Mouse (Mus musculus) left cerebral cortex, postnatal 25 days (tissue): ENCODE data around the gene Defa30. TPM values are rescaled to one million over a fixed set of nuclear protein-coding genes. Genes with fewer than 3 reads are reported as not detected.
"Not testable (repeated sequence)": the region's sequence is repeated elsewhere in the genome, so short reads cannot be mapped to it uniquely, and the experiment has no call there.

Experiments
- DNase-seq, 2 experiments: peaks; one replicate each; pipeline ENCODE4 v3.0.0; 2022; ENCODE audit warnings: low spot score in 2 of 2, mixed read lengths in 1 of 2
- intact Hi-C: fragments of 180-260 bp; cut with DNase I; formaldehyde crosslinking; loops from one replicate; pipeline ENCODE4 v1.15.1; 2025
- total RNA-seq, 2 experiments: library from RNA; stranded (reverse); gene quantifications; 2 replicates each; pipeline ENCODE4 v1.2.3; 2021

Defa30 gene
- total RNA-seq: not detected

DNA sequence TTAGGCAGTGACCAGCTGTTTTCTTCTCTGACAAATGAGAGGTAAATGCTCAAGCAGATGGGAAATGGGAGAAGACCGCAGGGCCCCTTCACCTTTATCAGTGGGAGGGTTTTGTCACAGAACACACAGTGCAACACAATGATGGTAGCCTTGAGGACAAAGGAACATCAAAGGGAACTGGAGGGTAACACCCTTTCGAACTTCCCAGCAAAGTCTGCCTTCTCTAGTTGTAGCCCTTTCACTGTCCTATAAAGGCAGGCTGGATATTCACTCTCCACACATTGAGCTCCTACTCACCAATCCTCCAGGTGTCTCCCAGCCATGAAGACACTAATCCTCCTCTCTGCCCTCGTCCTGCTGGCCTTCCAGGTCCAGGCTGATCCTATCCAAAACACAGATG lies at the start of gene Defa30:
Gene Defa30 (plus strand): TSS at position 301 of the 400 bp plus-strand sequence.
- intact Hi-C loops, DNase-seq: not testable (repeated sequence)

DNA sequence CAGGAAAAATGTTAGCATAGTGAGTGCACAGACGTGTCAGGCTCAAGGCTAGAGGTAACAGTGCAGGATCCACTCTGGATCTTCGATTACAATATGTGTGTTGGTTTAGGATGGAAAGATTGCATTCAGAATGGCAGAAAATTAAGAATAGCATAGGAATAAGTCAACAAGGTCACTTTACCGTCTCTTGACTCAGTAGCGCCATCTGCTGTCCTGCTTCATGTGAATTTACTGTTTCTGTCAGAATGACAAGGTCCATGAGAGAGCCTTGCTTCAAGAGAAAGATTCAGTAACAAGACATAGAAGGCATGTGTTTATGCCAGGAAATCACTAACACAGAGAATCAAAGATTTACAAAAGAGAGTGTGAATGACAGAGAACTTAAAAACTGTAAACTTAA lies 41.3 kb upstream of the Defa30 start:
- intact Hi-C loops: no loop called here
- DNase-seq: no peak

DNA sequence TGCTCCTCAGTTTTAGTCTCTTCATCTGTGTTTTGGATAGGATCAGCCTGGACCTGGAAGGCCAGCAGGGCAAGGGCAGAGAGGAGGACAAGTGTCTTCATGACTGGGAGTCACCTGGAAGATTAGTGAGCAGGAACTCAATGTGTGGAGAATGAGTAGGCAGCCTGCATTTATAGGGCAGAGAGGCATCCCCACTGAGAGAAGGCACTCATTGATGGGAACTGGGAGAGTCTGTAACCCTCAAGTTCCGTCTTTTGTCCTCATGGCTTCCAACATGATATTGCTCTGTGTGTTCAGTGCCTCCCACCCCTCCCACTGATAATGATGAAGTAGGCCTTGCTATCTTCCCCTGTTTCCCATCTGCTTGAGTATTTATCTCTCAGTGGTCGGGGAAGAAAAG lies 38.5 kb upstream of the Defa30 start, which contains the start of gene Gm14851:
Gene Gm14851 (minus strand): TSS at position 101 of the 400 bp plus-strand sequence.
- DNase-seq, intact Hi-C loops: not testable (repeated sequence)

DNA sequence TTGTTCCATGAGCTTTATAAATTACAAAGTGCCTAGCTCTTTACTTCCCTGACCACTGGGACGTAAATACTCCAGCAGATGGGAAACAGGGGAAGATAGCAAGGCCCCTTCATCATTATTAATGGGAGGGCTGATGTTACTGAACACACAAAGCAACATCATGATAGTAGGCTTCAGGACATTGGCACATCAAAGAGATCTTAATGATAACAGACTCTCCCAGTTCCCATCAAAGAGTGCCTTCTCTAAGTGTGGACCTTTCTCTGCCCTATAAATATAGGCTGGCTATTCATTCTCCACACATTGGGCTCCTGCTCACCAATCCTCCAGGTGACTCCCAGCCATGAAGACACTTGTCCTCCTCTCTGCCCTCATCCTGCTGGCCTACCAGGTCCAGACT lies 27.5 kb downstream of the Defa30 start, which contains the start of gene Defa22:
Gene Defa22 (plus strand): TSS at position 301 of the 400 bp plus-strand sequence.
- DNase-seq, intact Hi-C loops: not testable (repeated sequence)

Other genes with a start within 250 kb of the Defa30 start
- gene Defb33, start 242.0 kb upstream of the Defa30 start, total RNA-seq: not detected
- gene Gm15056, start 232.0 kb upstream of the Defa30 start, total RNA-seq: not detected
- gene Gm6040, start 212.6 kb upstream of the Defa30 start, total RNA-seq: not detected
- not detected for gene AY761185, start 189.9 kb upstream of the Defa30 start, total RNA-seq
- not detected for gene Defa21, start 109.1 kb upstream of the Defa30 start, total RNA-seq
- gene Defa23, start 79.6 kb upstream of the Defa30 start, total RNA-seq: not detected
- not detected for gene Defa35, start 69.6 kb upstream of the Defa30 start, total RNA-seq
- gene Defa25, start 50.2 kb upstream of the Defa30 start, total RNA-seq: not detected
- gene Gm14851, start 38.6 kb upstream of the Defa30 start, total RNA-seq: not detected
- not detected for gene Defa22, start 27.6 kb downstream of the Defa30 start, total RNA-seq
- gene Defa31, start 57.0 kb downstream of the Defa30 start, total RNA-seq: not detected
- not detected for gene Gm15293, start 66.9 kb downstream of the Defa30 start, total RNA-seq
- not detected for gene Gm15292, start 115.1 kb downstream of the Defa30 start, total RNA-seq
- not detected for gene Defa27, start 180.9 kb downstream of the Defa30 start, total RNA-seq
- gene Defa29, start 192.4 kb downstream of the Defa30 start, total RNA-seq: not detected
- not detected for gene Defa2, start 243.9 kb downstream of the Defa30 start, total RNA-seq